ENCODE assay signal across 7 mouse cellular contexts in genomic region chr7:35056999-35057398, GRCm38 (mm10). TPM values are rescaled to one million over a fixed set of nuclear protein-coding genes. Genes with fewer than 3 reads are reported as not detected.
DNase-seq lines count a peak whose midpoint lies in the region; ATAC-seq and TF ChIP-seq lines count a peak whose summit lies in the region.

No protein-coding gene starts in this region.

- no peak for ATAC-seq in heart, embryonic 16.5 days (replicated peaks; ENCODE audit: extremely low read depth, insufficient read depth, low FRiP score)
- ATAC-seq in liver, postnatal 0 days = no peak
- ATAC-seq in stomach, embryonic 14.5 days (ENCODE audit: insufficient number of reproducible peaks, insufficient read depth, low FRiP score, low read depth) = no peak
- ATAC-seq in frontal cortex, adult (ENCODE audit: low TSS enrichment) = no peak

- H3K27me3 ChIP-seq in E14TG2a.4 (ENCODE audit: insufficient read depth, low read length) = no peaks in the 10 kb centered on the region
- no peaks in the 10 kb centered on the region for H3K27me3 ChIP-seq in heart, embryonic 16.5 days (ENCODE audit: control insufficient read depth, insufficient read depth, low read length)
- H3K27me3 ChIP-seq in liver, postnatal 0 days (ENCODE audit: insufficient read depth, low read length) = no peaks in the 10 kb centered on the region
- no peaks in the 10 kb centered on the region for H3K27me3 ChIP-seq in stomach, embryonic 14.5 days (ENCODE audit: control insufficient read depth, insufficient read depth, low read length)

- H3K4me2 ChIP-seq in heart, embryonic 16.5 days (ENCODE audit: low read depth, low read length) = peak overlapping the region; percentile 79
- H3K4me2 ChIP-seq in liver, postnatal 0 days (ENCODE audit: low read depth, low read length) = peak overlapping the region; percentile 77
- peak overlapping the region; percentile 61 for H3K4me2 ChIP-seq in stomach, embryonic 14.5 days (replicated peaks; ENCODE audit: low read depth, low read length)

- H3K36me3 ChIP-seq in E14TG2a.4 (ENCODE audit: insufficient read depth, low read length) = peaks cover 7% of the 10 kb centered on the region; the same call in 1 of the 2 replicates
- H3K36me3 ChIP-seq in heart, embryonic 16.5 days (ENCODE audit: control insufficient read depth, insufficient read depth) = no peaks in the 10 kb centered on the region
- H3K36me3 ChIP-seq in liver, postnatal 0 days (replicated peaks; ENCODE audit: insufficient read depth, low read length) = no peaks in the 10 kb centered on the region
- H3K36me3 ChIP-seq in stomach, embryonic 14.5 days (ENCODE audit: control insufficient read depth, insufficient read depth, low read length) = no peaks in the 10 kb centered on the region

- DNase-seq in liver, postnatal 0 days = no peak
- DNase-seq in left cerebral cortex, adult 11 months (ENCODE audit: low spot score) = no peak

- H3K9ac ChIP-seq in heart, embryonic 16.5 days (ENCODE audit: low read length) = peak overlapping the region; percentile 70
- peak overlapping the region; percentile 92 for H3K9ac ChIP-seq in liver, postnatal 0 days (replicated peaks)
- H3K9ac ChIP-seq in stomach, embryonic 14.5 days (replicated peaks; ENCODE audit: low read depth, low read length) = peak overlapping the region; percentile 87

- WGBS in bone marrow, adult 2 months = 0% methylated on average over 10 of the region's 10 CpGs
- WGBS in heart, embryonic 16.5 days = 12% methylated on average over 10 of the region's 10 CpGs
- WGBS in liver, postnatal 0 days (ENCODE audit: insufficient replicate concordance) = 4% methylated on average over 10 of the region's 10 CpGs
- WGBS in stomach, embryonic 14.5 days = 19% methylated on average over 10 of the region's 10 CpGs

- TF ChIP-seq POLR2A in bone marrow, adult 2 months (IDR thresholded peaks at IDR 0.05; ENCODE audit: borderline replicate concordance, control insufficient read depth, low read depth, low read length) = no peak

- H3K9me3 ChIP-seq in E14TG2a.4 (ENCODE audit: low read length) = peaks cover 10% of the 10 kb centered on the region
- 0 out of 2 replicates have a peak, but pooled peaks cover 2% of the 10 kb centered on the region for H3K9me3 ChIP-seq in heart, embryonic 16.5 days (replicated peaks; ENCODE audit: control insufficient read depth, low read length)
- H3K9me3 ChIP-seq in liver, postnatal 0 days (ENCODE audit: low read length) = no peaks in the 10 kb centered on the region
- no peaks in the 10 kb centered on the region for H3K9me3 ChIP-seq in stomach, embryonic 14.5 days (ENCODE audit: control insufficient read depth, low read depth, low read length)

- no peak for TF ChIP-seq EP300 in liver, postnatal 0 days (IDR thresholded peaks at IDR 0.05; ENCODE audit: low read depth)

- no peak for TF ChIP-seq CTCF in E14TG2a.4 (conservative IDR thresholded peaks at IDR 0.05; ENCODE audit: low read length)
- no peak for TF ChIP-seq CTCF in bone marrow, adult 2 months (IDR thresholded peaks at IDR 0.05; ENCODE audit: control insufficient read depth, insufficient read depth, low read length)
- no peak for TF ChIP-seq CTCF in liver, postnatal 0 days (IDR thresholded peaks at IDR 0.05; ENCODE audit: low read depth)

- H3K4me3 ChIP-seq in E14TG2a.4 (replicated peaks; ENCODE audit: low read length) = peak overlapping the region; percentile 89
- peak overlapping the region; percentile 100 for H3K4me3 ChIP-seq in bone marrow, adult 2 months (replicated peaks; ENCODE audit: control insufficient read depth, low read depth, low read length)
- H3K4me3 ChIP-seq in heart, embryonic 16.5 days (ENCODE audit: low read length) = peak overlapping the region; percentile 75
- peak overlapping the region; percentile 89 for H3K4me3 ChIP-seq in liver, postnatal 0 days (ENCODE audit: low read depth, low read length)
- peak overlapping the region; percentile 98 for H3K4me3 ChIP-seq in stomach, embryonic 14.5 days (ENCODE audit: low read depth, low read length)

- H3K27ac ChIP-seq in bone marrow, adult 2 months (ENCODE audit: control insufficient read depth, insufficient read depth, low read depth, low read length, poor library complexity) = peak overlapping the region; percentile 99
- H3K27ac ChIP-seq in heart, embryonic 16.5 days (ENCODE audit: low read length) = peak overlapping the region; percentile 75
- peak overlapping the region; percentile 98; the same call in 1 of the 2 replicates for H3K27ac ChIP-seq in liver, postnatal 0 days (ENCODE audit: low read depth)
- H3K27ac ChIP-seq in stomach, embryonic 14.5 days (ENCODE audit: low read length) = 0 out of 2 replicates have a peak overlapping the region, but pooled peaks have one; percentile 45

- peaks cover 28% of the 10 kb centered on the region for H3K4me1 ChIP-seq in E14TG2a.4 (replicated peaks; ENCODE audit: low read depth, low read length)
- H3K4me1 ChIP-seq in bone marrow, adult 2 months (ENCODE audit: control insufficient read depth, insufficient read depth, low read length) = no peaks in the 10 kb centered on the region; the same call in 1 of the 2 replicates
- peaks cover 16% of the 10 kb centered on the region for H3K4me1 ChIP-seq in heart, embryonic 16.5 days (ENCODE audit: control insufficient read depth, insufficient read depth, low read length)
- H3K4me1 ChIP-seq in liver, postnatal 0 days (ENCODE audit: insufficient read depth) = peaks cover 31% of the 10 kb centered on the region
- peaks cover 16% of the 10 kb centered on the region for H3K4me1 ChIP-seq in stomach, embryonic 14.5 days (ENCODE audit: control insufficient read depth, insufficient read depth, low read length)

RNA-seq across cellular contexts. Expression of gene Cebpg, which starts 0.6 kb away (rescaled TPM):
- polyA plus RNA-seq in bone marrow, adult 2 months (2011; ENCODE audit: insufficient read depth, insufficient read length, low replicate concordance, missing spikeins) = 15.2 and 18.2 TPM in 2 replicates
- 19.7 and 19.8 TPM in 2 replicates for polyA plus RNA-seq in heart, embryonic 16.5 days (2015; fragmentation: Nextera tagmentation; extraction: Ambion mirVana)
- polyA plus RNA-seq in liver, postnatal 0 days (2015; fragmentation: Nextera tagmentation; extraction: Ambion mirVana) = 30.8 and 35.2 TPM in 2 replicates
- polyA plus RNA-seq in stomach, embryonic 14.5 days (2014; fragmentation: Nextera tagmentation; extraction: Ambion mirVana) = 34.0 and 36.2 TPM in 2 replicates

Comparison
In these comparisons a context has a peak if more than half of its experiments do, and no peak if none do; other contexts are left out.
1. H3K27ac ChIP-seq: peak in every context shown above with its lines; median percentile 99 in bone marrow, adult 2 months; 98 in liver, postnatal 0 days; 75 in heart, embryonic 16.5 days; 45 in stomach, embryonic 14.5 days.